Mouse (Mus musculus): ENCODE results near the gene Stk40. TPM values are rescaled to one million over a fixed set of nuclear protein-coding genes. Genes with fewer than 3 reads are reported as not detected.
"Not testable (repeated sequence)": the region's sequence is repeated elsewhere in the genome, so short reads cannot be mapped to it uniquely, and the experiment has no call there.

Stk40 gene
- polyA plus RNA-seq, 1 experiment from 2014 or later: 33.5 TPM

DNA sequence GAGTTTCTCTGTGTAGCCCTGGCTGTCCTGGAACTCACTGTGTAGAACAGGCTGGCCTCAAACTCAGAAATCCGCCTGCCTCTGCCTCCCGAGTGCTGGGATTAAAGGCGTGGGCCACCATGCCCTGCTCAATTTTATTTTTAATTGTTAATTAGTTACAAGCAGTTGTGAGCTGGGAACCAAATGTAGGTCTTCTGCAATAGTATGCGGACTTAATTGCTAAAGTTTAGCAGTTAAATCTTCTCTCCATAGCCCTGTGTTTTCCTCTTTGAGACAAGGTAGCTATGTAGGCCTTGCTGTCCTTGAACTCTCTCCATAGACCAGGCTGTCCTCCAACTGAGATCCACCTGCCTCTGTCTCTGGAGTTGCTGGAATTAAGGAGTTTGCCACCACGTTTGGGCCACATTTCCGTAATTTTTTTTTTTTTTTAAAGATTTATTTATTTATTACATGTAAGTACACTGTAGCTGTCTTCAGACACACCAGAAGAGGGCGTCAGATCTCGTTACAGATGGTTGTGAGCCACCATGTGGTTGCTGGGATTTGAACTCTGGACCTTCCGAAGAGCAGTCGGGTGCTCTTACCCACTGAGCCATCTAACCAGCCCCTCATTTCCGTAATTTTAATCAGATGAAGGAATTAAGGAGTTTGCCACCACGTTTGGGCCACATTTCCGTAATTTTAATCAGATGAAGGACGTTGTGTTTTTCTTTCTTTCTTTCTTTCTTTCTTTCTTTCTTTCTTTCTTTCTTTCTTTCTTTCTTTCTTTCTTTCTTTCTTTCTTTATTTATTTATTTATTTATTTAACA is 7.9 kb upstream of the Stk40 start:
- H3K9ac ChIP-seq (replicated peaks; ENCODE audit: low read depth, low read length); H3K4me1 ChIP-seq (replicated peaks; ENCODE audit: control insufficient read depth, insufficient read depth, low read length); ATAC-seq; H3K9me3 ChIP-seq (ENCODE audit: control insufficient read depth, low read length); H3K27me3 ChIP-seq (replicated peaks; ENCODE audit: control insufficient read depth, insufficient read depth, low read length); H3K27ac ChIP-seq (ENCODE audit: low read length); H3K4me3 ChIP-seq (replicated peaks; ENCODE audit: low read length); H3K36me3 ChIP-seq (ENCODE audit: control insufficient read depth, insufficient read depth): not testable (repeated sequence)
- WGBS: 56% methylated on average over 14 of the region's 14 CpGs
- H3K4me2 ChIP-seq (ENCODE audit: low read length): peak overlapping the region; percentile 67; the same call in 1 of the 2 replicates

DNA sequence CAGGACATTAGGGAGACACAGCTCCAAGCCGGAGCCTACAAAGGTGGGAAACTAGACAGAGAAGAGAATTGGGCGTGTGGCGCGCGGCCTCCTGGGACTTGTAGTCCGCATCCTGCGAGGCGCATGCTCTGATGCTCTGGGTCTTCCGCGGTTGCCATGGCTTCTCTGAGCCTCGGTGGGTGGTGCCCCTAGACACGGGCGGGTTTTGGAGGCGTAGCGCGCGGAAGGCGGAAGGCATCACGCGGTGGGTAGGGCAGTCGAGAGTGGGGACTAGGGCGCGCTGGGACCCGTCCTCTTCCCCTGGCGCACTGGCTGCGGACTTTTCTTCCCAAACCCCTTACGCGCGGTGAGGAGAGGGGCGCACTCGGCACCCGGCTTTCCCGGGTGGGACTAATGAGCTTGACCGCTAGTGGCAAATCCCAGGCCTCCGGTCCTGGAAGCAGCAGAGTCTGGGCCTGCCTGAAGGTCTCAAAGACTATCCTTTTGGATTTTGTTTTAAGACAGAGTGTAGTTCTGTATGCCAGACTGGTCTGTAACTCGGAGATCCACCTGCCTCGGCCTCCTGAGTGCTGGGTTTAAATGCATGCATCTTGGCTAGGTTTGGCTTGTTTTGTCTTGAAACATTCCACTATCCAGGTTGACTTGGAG is 7.2 kb upstream of the Stk40 start, which contains the start of gene Lsm10:
TSS of gene Lsm10 (plus strand) at position 160 of the 648 bp plus-strand sequence.
- Histone ChIP-seq H3K36me3 (ENCODE audit: control insufficient read depth, insufficient read depth) (no peaks in the 10 kb centered on the region), H3K27ac (ENCODE audit: low read length) (peak within 1 kb of the TSS; percentile 79), H3K9me3 (ENCODE audit: control insufficient read depth, low read length) (no peaks in the 10 kb centered on the region), H3K27me3 (replicated peaks; ENCODE audit: control insufficient read depth, insufficient read depth, low read length) (no peaks in the 10 kb centered on the region), H3K4me2 (ENCODE audit: low read length) (peak within 1 kb of the TSS; percentile 67), H3K4me1 (replicated peaks; ENCODE audit: control insufficient read depth, insufficient read depth, low read length) (peaks cover 8% of the 10 kb centered on the region; the same call in 1 of the 2 replicates), H3K9ac (replicated peaks; ENCODE audit: low read depth, low read length) (peak within 1 kb of the TSS; percentile 84), H3K4me3 (replicated peaks; ENCODE audit: low read length) (peak within 1 kb of the TSS; percentile 71)
- peak; percentile 99 for ATAC-seq
- WGBS: 3% methylated on average over 37 of the region's 37 CpGs

DNA sequence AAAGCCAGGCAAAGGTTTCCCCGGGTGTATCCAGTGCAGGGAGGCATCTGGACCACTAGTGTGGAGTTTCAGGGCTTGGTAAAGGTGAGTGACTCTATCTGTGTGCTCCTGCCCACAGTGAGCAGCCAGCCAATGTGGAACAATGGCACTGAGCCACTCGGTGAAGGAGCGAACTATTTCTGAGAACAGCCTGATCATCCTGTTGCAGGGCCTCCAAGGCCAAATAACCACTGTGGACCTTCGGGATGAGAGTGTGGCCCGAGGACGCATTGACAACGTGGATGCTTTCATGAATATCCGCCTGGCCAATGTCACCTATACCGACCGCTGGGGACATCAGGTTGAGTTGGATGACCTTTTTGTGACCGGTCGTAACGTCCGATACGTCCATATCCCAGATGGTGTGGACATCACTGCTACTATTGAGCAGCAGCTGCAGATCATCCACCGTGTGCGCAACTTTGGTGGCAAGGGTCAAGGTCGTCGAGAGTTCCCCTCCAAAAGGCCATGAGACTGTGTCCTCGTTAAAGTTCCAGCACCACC is 6.0 kb upstream of the Stk40 start:
- Histone ChIP-seq H3K4me2 (ENCODE audit: low read length) (no peak overlapping the region), H3K27ac (ENCODE audit: low read length) (no peak overlapping the region), H3K36me3 (ENCODE audit: control insufficient read depth, insufficient read depth) (no peaks in the 10 kb centered on the region), H3K4me1 (replicated peaks; ENCODE audit: control insufficient read depth, insufficient read depth, low read length) (peaks cover 19% of the 10 kb centered on the region), H3K4me3 (replicated peaks; ENCODE audit: low read length) (no peak overlapping the region), H3K9me3 (ENCODE audit: control insufficient read depth, low read length) (no peaks in the 10 kb centered on the region), H3K9ac (replicated peaks; ENCODE audit: low read depth, low read length) (no peak overlapping the region), H3K27me3 (replicated peaks; ENCODE audit: control insufficient read depth, insufficient read depth, low read length) (no peaks in the 10 kb centered on the region)
- ATAC-seq: no peak
- WGBS: 94% methylated on average over 20 of the region's 20 CpGs

DNA sequence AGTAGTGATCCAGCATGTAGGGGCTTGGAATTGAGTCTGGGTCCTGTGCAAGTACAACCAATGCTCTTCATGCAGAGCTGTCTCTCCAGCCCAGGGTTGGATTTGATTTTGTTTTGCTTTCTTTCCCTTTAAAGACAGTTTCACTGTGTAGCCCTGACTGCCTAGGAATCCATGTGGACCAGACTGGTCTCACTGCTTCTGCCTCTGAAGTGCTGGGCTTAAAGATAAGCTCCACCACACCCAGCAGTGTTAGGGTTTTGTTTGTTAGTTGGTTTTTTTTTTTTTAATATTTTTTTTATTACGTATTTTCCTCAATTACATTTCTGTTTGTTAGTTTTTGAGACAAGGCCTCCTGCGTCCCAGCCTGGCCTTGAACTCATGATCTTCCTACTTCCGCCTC is 4.4 kb upstream of the Stk40 start:
- 99% methylated on average over 3 of the region's 3 CpGs for WGBS

DNA sequence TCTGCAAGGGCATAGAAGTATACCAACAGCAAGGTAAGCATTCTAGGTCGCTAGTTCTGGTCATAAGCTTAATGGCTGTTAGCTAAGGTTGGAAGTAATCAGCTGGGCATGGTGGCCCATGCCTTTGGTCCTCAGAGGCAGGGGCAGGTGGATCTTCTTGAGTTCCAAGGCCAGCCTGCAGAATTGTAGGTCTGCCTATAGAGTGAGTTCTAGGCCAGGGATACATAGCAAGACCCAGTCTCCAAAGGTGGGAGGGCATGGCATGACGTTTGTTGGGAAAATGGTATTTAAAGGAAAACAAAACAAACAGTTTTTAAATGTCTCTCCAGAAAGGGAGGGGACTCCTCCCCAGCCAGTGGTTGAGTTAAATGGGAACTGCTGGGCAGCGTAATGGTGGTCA is 3.0 kb upstream of the Stk40 start:
- Histone ChIP-seq H3K36me3 (ENCODE audit: control insufficient read depth, insufficient read depth) (no peaks in the 10 kb centered on the region), H3K4me1 (replicated peaks; ENCODE audit: control insufficient read depth, insufficient read depth, low read length) (peaks cover 39% of the 10 kb centered on the region), H3K4me3 (replicated peaks; ENCODE audit: low read length) (no peak overlapping the region), H3K9ac (replicated peaks; ENCODE audit: low read depth, low read length) (no peak overlapping the region), H3K9me3 (ENCODE audit: control insufficient read depth, low read length) (no peaks in the 10 kb centered on the region), H3K27ac (ENCODE audit: low read length) (no peak overlapping the region), H3K27me3 (replicated peaks; ENCODE audit: control insufficient read depth, insufficient read depth, low read length) (no peaks in the 10 kb centered on the region), H3K4me2 (ENCODE audit: low read length) (no peak overlapping the region)
- no peak for ATAC-seq
- WGBS: 87% methylated on average over 3 of the region's 3 CpGs

More for the DNA sequence above, 4.4 kb upstream of the Stk40 start:
- Histone ChIP-seq H3K36me3 (ENCODE audit: control insufficient read depth, insufficient read depth) (no peaks in the 10 kb centered on the region), H3K4me3 (replicated peaks; ENCODE audit: low read length) (no peak overlapping the region), H3K9ac (replicated peaks; ENCODE audit: low read depth, low read length) (no peak overlapping the region), H3K4me2 (ENCODE audit: low read length) (no peak overlapping the region), H3K4me1 (replicated peaks; ENCODE audit: control insufficient read depth, insufficient read depth, low read length) (peaks cover 25% of the 10 kb centered on the region), H3K27me3 (replicated peaks; ENCODE audit: control insufficient read depth, insufficient read depth, low read length) (no peaks in the 10 kb centered on the region), H3K9me3 (ENCODE audit: control insufficient read depth, low read length) (no peaks in the 10 kb centered on the region), H3K27ac (ENCODE audit: low read length) (no peak overlapping the region)
- ATAC-seq: no peak

DNA sequence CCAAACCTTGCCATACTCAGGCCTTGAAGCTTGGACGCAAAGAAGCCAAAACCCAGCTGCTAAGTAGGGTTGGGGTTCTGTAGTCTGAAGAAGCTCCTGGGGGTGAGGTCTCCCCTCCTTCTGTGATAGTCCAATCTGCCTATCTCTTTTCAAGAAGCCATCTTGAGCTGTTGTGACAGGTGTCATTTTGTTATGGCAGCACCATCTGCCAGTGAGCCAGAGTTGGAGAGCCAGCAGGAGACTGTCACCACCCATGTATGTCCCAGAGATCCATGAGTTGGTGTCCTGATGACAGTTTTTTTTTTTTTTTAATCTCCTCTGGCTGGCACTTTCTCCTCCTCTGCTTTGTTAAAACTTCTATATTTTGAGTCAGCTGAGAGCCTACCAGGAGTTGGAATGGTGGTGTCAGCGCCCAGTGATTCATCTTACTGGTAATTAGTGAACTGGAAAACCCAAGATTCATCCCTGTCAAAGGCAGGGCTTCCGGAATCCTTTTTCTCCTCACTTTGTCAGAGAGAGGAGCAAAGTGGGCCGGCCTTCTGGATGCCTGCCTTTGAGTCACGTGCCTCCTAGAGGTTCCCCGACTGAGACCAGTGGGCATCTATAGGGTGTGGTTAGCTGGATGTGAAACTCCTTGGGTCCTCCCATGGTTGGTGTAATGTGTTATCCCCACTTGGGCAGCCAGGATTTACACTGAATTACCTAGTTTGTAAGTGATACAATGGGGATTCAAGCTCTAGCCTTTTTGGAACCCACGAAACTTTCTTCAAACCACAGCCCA is 1.5 kb upstream of the Stk40 start:
- no peak for ATAC-seq
- no peaks in the 10 kb centered on the region for H3K27me3 ChIP-seq (replicated peaks; ENCODE audit: control insufficient read depth, insufficient read depth, low read length)
- H3K9ac ChIP-seq (replicated peaks; ENCODE audit: low read depth, low read length): no peak overlapping the region
- H3K4me3 ChIP-seq (replicated peaks; ENCODE audit: low read length): no peak overlapping the region
- no peaks in the 10 kb centered on the region for H3K9me3 ChIP-seq (ENCODE audit: control insufficient read depth, low read length)
- WGBS: 39% methylated on average over 7 of the region's 7 CpGs
- peaks cover 42% of the 10 kb centered on the region for H3K4me1 ChIP-seq (replicated peaks; ENCODE audit: control insufficient read depth, insufficient read depth, low read length)
- H3K4me2 ChIP-seq (ENCODE audit: low read length): no peak overlapping the region; the same call in 1 of the 2 replicates
- peak overlapping the region; percentile 83 for H3K27ac ChIP-seq (ENCODE audit: low read length)
- H3K36me3 ChIP-seq (ENCODE audit: control insufficient read depth, insufficient read depth): no peaks in the 10 kb centered on the region

DNA sequence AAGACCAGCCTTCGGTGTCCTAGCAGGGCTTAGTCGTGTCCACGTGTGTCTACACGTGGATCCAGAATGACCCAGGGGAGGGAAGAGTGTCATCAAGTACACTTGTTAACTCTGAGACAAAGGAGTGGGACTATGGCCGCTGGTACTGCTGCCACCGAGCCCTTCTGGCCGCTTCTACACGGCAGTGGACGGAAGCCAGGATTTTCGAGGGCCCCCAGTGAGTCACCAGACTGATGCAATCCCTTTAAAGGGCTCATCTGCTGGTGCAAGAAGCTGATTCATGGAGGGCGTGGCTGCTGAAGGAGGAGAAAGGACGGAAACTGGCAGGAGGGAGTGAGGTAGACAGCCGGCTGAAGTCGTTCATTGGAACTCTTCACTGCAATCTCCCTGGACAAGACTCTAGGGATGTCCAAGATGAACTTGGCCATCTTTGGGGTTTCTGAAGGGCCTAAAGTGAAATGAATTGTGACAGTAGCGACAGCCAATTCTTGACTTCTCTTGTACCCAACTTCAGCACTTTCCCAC is 638 bp upstream of the Stk40 start:
- Histone ChIP-seq H3K27ac (ENCODE audit: low read length) (peak overlapping the region; percentile 83), H3K4me2 (ENCODE audit: low read length) (peak overlapping the region; percentile 65), H3K36me3 (ENCODE audit: control insufficient read depth, insufficient read depth) (no peaks in the 10 kb centered on the region), H3K9me3 (ENCODE audit: control insufficient read depth, low read length) (no peaks in the 10 kb centered on the region), H3K4me1 (replicated peaks; ENCODE audit: control insufficient read depth, insufficient read depth, low read length) (peaks cover 44% of the 10 kb centered on the region), H3K4me3 (replicated peaks; ENCODE audit: low read length) (peak overlapping the region; percentile 78), H3K27me3 (replicated peaks; ENCODE audit: control insufficient read depth, insufficient read depth, low read length) (no peaks in the 10 kb centered on the region), H3K9ac (replicated peaks; ENCODE audit: low read depth, low read length) (peak overlapping the region; percentile 27)
- peak; percentile 24; the same call in 1 of the 2 replicates for ATAC-seq
- WGBS: under 1% methylated on average over 15 of the region's 15 CpGs

DNA sequence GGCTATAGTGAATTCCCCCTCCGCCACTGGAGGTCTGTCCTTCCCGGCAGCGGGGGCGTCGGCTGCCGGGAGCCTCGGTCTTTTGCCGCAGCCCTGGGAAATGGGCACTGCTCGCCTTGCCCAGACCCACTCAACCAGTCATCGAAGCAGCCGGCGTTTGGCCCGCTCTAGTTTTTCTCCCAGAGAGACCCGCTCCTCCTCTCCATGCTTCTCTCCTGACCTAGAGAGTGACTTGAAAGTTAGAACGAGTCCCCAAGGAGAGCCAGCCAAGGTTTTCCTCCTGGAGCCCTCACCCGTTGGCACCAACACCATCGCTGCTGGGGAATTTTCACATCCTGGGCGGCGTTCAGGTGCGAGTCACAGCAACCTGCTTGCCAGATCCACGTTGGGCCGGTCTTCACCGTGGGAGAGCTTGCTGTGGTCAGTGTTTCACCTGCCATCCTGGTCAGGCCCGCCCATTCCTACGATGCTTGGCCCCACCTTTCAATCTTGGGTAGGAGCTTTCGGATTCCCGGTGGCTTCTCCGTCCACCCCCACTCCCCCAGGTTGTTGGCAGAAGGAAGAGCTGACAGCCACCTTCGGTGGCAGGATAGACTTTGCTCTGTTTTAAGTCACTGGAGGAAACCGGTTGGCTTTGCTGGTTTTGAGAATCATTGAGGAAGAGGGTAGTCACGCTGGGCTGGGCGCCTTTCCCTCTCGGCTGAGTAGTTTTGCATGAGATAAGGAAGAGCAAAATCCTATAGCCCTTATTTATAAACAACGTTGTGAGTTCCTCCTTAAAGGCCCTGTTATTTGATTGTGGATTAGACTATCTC is 711 bp downstream of the Stk40 start:
- peaks cover 44% of the 10 kb centered on the region for H3K4me1 ChIP-seq (replicated peaks; ENCODE audit: control insufficient read depth, insufficient read depth, low read length)
- ATAC-seq: peak; percentile 19; the same call in 1 of the 2 replicates

More for the DNA sequence above, 711 bp downstream of the Stk40 start:
- H3K4me2 ChIP-seq (ENCODE audit: low read length): peak overlapping the region; percentile 94
- no peaks in the 10 kb centered on the region for H3K36me3 ChIP-seq (ENCODE audit: control insufficient read depth, insufficient read depth)
- no peaks in the 10 kb centered on the region for H3K27me3 ChIP-seq (replicated peaks; ENCODE audit: control insufficient read depth, insufficient read depth, low read length)
- peak overlapping the region; percentile 86 for H3K9ac ChIP-seq (replicated peaks; ENCODE audit: low read depth, low read length)
- peak overlapping the region; percentile 78 for H3K4me3 ChIP-seq (replicated peaks; ENCODE audit: low read length)
- peak overlapping the region; percentile 56 for H3K27ac ChIP-seq (ENCODE audit: low read length)
- H3K9me3 ChIP-seq (ENCODE audit: control insufficient read depth, low read length): no peaks in the 10 kb centered on the region
- 3% methylated on average over 34 of the region's 34 CpGs for WGBS
